Mouse (Mus musculus) frontal cortex, postnatal 25 days (tissue): ENCODE data around the gene Fam114a2.
"Not testable (repeated sequence)": the region's sequence is repeated elsewhere in the genome, so short reads cannot be mapped to it uniquely, and the experiment has no call there.

ENCODE experiments used
- DNase-seq, 2 experiments: peaks; one replicate each; pipeline ENCODE4 v3.0.0; 2022; ENCODE audit warnings: low spot score in 2 of 2

Fam114a2 gene

GRCm38 (mm10) chr11:57518091-57518750 lies at the start of gene Fam114a2, which contains the start of gene Mfap3:
Gene Fam114a2, minus strand, starts transcription at chr11:57518617.
Gene Mfap3, plus strand, starts transcription at chr11:57518664.
- peak; percentile 82 to 83 for DNase-seq

- no peak for DNase-seq
Observed at GRCm38 (mm10) chr11:57566091-57567035, 47.9 kb upstream of the Fam114a2 start.

GRCm38 (mm10) chr11:57564564-57564963 lies 46.1 kb upstream of the Fam114a2 start:
- DNase-seq, result no peak

GRCm38 (mm10) chr11:57557936-57558335 lies 39.5 kb upstream of the Fam114a2 start:
- not testable (repeated sequence) for DNase-seq

- no peak for DNase-seq
Observed at GRCm38 (mm10) chr11:57553015-57553780, 34.8 kb upstream of the Fam114a2 start.

- DNase-seq, result no peak
Observed at GRCm38 (mm10) chr11:57551016-57551415, 32.6 kb upstream of the Fam114a2 start.

GRCm38 (mm10) chr11:57550230-57550629 lies 31.8 kb upstream of the Fam114a2 start:
- no peak for DNase-seq

- DNase-seq, result peak; percentile 80 to 90
Observed at GRCm38 (mm10) chr11:57548618-57549550, 30.5 kb upstream of the Fam114a2 start.

GRCm38 (mm10) chr11:57540681-57541080 lies 22.3 kb upstream of the Fam114a2 start:
- no peak for DNase-seq

GRCm38 (mm10) chr11:57539841-57540418 lies 21.5 kb upstream of the Fam114a2 start:
- no peak for DNase-seq

GRCm38 (mm10) chr11:57535912-57536311 lies 17.5 kb upstream of the Fam114a2 start:
- no peak for DNase-seq

GRCm38 (mm10) chr11:57532306-57532705 lies 13.9 kb upstream of the Fam114a2 start:
- no peak for DNase-seq

GRCm38 (mm10) chr11:57531300-57531950 lies 13.0 kb upstream of the Fam114a2 start:
- no peak for DNase-seq

GRCm38 (mm10) chr11:57529111-57529510 lies 10.7 kb upstream of the Fam114a2 start:
- DNase-seq, result no peak

GRCm38 (mm10) chr11:57527506-57527905 lies 9.1 kb upstream of the Fam114a2 start:
- no peak for DNase-seq

GRCm38 (mm10) chr11:57525900-57526299 lies 7.5 kb upstream of the Fam114a2 start:
- DNase-seq, result no peak

GRCm38 (mm10) chr11:57524597-57524996 lies 6.2 kb upstream of the Fam114a2 start:
- DNase-seq, result no peak

GRCm38 (mm10) chr11:57523418-57523817 lies 5.0 kb upstream of the Fam114a2 start:
- no peak for DNase-seq

GRCm38 (mm10) chr11:57522046-57522445 lies 3.6 kb upstream of the Fam114a2 start:
- peak; percentile 13 to 29 for DNase-seq

GRCm38 (mm10) chr11:57521206-57521605 lies 2.8 kb upstream of the Fam114a2 start:
- no peak for DNase-seq
